Mouse (Mus musculus) ES-E14 (cell line): Measurements from ENCODE around the gene Dclk2. TPM values are rescaled to one million over a fixed set of nuclear protein-coding genes. Genes with fewer than 3 reads are reported as not detected.

Source experiments
- DNase-seq: peaks from one replicate; pipeline ENCODE4 v3.0.0-alpha.2; 2013; ENCODE audit warnings: low read depth, low spot score
- H3K27ac ChIP-seq: 2 replicates; pipeline ENCODE4 v1.5.1; 2012; ENCODE audit warnings: low read depth, mild to moderate bottlenecking, low read length, moderate library complexity, mixed read lengths; ENCODE audit not compliant: poor library complexity, insufficient read depth, severe bottlenecking
- H3K36me3 ChIP-seq: 2 replicates; pipeline ENCODE4 v1.6.1; 2012; ENCODE audit warnings: mild to moderate bottlenecking, low read length, moderate library complexity, mixed read lengths; ENCODE audit not compliant: control insufficient read depth, poor library complexity, insufficient read depth, severe bottlenecking
- H3K4me1 ChIP-seq, 2 experiments: fragments of 150-350 bp in 1 of 2; sonication (generic) in 1 of 2; 2 replicates each; pipeline ENCODE4 v1.6.1; 2012; ENCODE audit warnings: low read length in 2 of 2, mild to moderate bottlenecking in 1 of 2, mixed read lengths in 1 of 2; ENCODE audit not compliant: control insufficient read depth in 2 of 2, insufficient read depth in 2 of 2, poor library complexity in 1 of 2
- H3K4me3 ChIP-seq, 2 experiments: fragments of 150-350 bp in 1 of 2; sonication (generic) in 1 of 2; 2 replicates each; pipeline ENCODE4 v1.5.1; 2012; ENCODE audit warnings: low read length in 2 of 2, low read depth in 1 of 2, mild to moderate bottlenecking in 1 of 2, mixed read lengths in 1 of 2; ENCODE audit not compliant: insufficient read depth in 1 of 2, poor library complexity in 1 of 2, severe bottlenecking in 1 of 2
- H3K9ac ChIP-seq: 2 replicates; pipeline ENCODE4 v1.6.1; 2012; ENCODE audit warnings: low read depth, mild to moderate bottlenecking, low read length, mixed read lengths; ENCODE audit not compliant: poor library complexity, insufficient read depth, severe bottlenecking
- H3K9me3 ChIP-seq: fragments of 150-350 bp; sonication (generic); 2 replicates; pipeline ENCODE4 v1.6.1; 2012; ENCODE audit warnings: low read depth, mild to moderate bottlenecking, low read length; ENCODE audit not compliant: control insufficient read depth, insufficient read depth
- CHD2 ChIP-seq: IDR thresholded peaks from 2 replicates; pipeline ENCODE4 v1.6.1; 2014; ENCODE audit warnings: mild to moderate bottlenecking, low read depth, low read length, inconsistent platforms
- HCFC1 ChIP-seq: IDR thresholded peaks from 2 replicates; pipeline ENCODE4 v1.6.1; 2012; ENCODE audit warnings: low read length, inconsistent platforms, borderline replicate concordance; ENCODE audit not compliant: insufficient read depth
- MAFK ChIP-seq: IDR thresholded peaks from 2 replicates; pipeline ENCODE4 v1.6.1; 2014; ENCODE audit warnings: mild to moderate bottlenecking, low read depth, low read length, inconsistent platforms; ENCODE audit not compliant: insufficient read depth
- ZC3H11A ChIP-seq: IDR thresholded peaks from 2 replicates; pipeline ENCODE4 v1.6.1; 2012; ENCODE audit warnings: low read depth, mild to moderate bottlenecking, inconsistent platforms, low read length, borderline replicate concordance
- ZNF384 ChIP-seq: IDR thresholded peaks from 2 replicates; pipeline ENCODE4 v1.6.1; 2012; ENCODE audit warnings: low read depth, low read length, inconsistent platforms
- in situ Hi-C, 2 experiments: fragments of 600-800 bp; cut with MboI; formaldehyde crosslinking; loops; one replicate each; pipeline ENCODE4 v1.15.1; 2025; ENCODE audit warnings: low sequenced_read_pairs in 2 of 2, inconsistent platforms in 1 of 2; ENCODE audit not compliant: unreplicated experiment in 2 of 2
- total RNA-seq: library from RNA; depleted of rRNA; stranded (reverse); fragments of 300-350 nt; gene quantifications from 2 replicates; pipeline ENCODE4 v1.2.3, GENCODE M21; 2012

The Dclk2 gene
- total RNA-seq, 1 experiment = 13.6 TPM

DNA sequence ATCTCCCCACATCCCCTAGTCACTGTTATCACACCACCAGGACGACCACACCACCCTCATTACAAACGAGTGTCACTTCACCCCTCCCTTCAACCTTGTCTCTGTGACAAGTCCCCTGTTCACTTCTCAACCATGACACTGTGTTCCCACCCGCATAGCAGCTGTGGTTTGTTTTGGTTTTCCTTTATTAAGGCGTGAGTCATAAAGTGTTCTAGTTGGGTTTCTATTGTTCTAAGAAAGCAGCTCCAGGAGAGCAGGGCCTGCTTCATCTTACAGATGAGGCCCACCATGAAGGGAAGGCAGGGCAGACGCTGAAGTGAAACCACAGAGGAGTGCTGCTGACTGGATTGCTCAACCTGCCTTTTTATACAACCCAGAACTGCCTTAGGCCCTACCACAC is 83.3 kb downstream of the Dclk2 start:
- TF ChIP-seq ZNF384 (no peak), MAFK (no peak), CHD2 (no peak), ZC3H11A (no peak)
- in situ Hi-C loops = no loop called here
- Histone ChIP-seq H3K27ac (peak overlapping the region; percentile 37; the same call in 1 of the 2 replicates), H3K9ac (no peak overlapping the region), H3K36me3 (peaks cover 4% of the 10 kb centered on the region; the same call in 1 of the 2 replicates), H3K4me3 (no peak overlapping the region), H3K4me1 (peaks cover 4 to 10% of the 10 kb centered on the region in 2 experiments; a peak in 3 of 4 replicates), H3K9me3 (no peaks in the 10 kb centered on the region; the same call in 1 of the 2 replicates)
- DNase-seq = no peak

DNA sequence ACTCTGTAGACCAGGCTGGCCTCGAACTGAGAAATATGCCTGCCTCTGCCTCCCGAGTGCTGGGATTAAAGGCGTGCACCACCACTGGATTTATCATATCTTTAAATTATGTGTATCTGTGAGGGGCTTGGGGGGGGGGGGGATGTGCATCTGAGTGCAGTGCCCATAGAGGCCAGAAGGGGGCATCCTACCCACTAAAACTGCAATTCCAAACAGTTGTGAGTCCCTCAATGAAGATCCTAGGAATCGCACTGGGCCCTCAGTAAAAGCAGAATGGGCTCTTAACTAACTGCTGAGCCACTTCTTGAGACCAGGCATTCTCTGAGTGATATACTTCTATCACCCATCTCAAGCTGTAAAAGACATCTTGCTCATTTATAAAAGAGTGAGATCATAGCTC is 85.5 kb downstream of the Dclk2 start:
- Histone ChIP-seq H3K9me3 (no peaks in the 10 kb centered on the region; the same call in 1 of the 2 replicates), H3K9ac (no peak overlapping the region), H3K27ac (no peak overlapping the region), H3K4me1 (peaks cover 9 to 12% of the 10 kb centered on the region in 2 experiments; a peak in 3 of 4 replicates), H3K4me3 (no peak overlapping the region), H3K36me3 (peaks cover 2% of the 10 kb centered on the region; the same call in 1 of the 2 replicates)
- no peak for DNase-seq
- in situ Hi-C loops = no loop called here
- TF ChIP-seq HCFC1 = no peak
- TF ChIP-seq CHD2 = no peak
- no peak for TF ChIP-seq ZNF384
- no peak for TF ChIP-seq MAFK
- no peak for TF ChIP-seq ZC3H11A

DNA sequence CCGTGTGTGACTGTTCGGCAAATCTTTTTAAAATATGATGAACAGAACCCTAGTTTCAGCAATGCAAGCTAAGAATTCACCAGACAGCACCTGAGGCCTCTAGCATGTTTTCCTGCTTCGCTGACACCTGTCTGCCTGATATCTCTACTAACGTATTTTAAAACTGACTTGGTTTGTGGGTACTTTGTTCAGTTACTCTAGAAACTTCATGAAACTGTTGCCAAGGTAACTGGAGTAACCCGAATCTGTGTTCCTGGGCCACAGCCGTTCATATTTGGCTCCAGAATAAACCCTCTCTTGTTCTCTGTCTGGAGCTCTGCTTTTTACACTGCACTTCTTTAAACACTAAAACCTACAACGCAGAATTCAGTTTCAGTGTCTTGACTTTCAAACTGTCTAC is 86.3 kb downstream of the Dclk2 start:
- H3K27ac ChIP-seq = no peak overlapping the region
- TF ChIP-seq MAFK = no peak
- no peak for TF ChIP-seq CHD2
- no peak for TF ChIP-seq HCFC1
- TF ChIP-seq ZNF384 = no peak
- TF ChIP-seq ZC3H11A = no peak
- H3K4me1 ChIP-seq = peaks cover 9 to 12% of the 10 kb centered on the region in 2 experiments; a peak in 3 of 4 replicates
- H3K36me3 ChIP-seq = peaks cover 2% of the 10 kb centered on the region; the same call in 1 of the 2 replicates
- H3K4me3 ChIP-seq = no peak overlapping the region
- in situ Hi-C loops = no loop called here
- DNase-seq = no peak
- no peaks in the 10 kb centered on the region for H3K9me3 ChIP-seq
- no peak overlapping the region for H3K9ac ChIP-seq

DNA sequence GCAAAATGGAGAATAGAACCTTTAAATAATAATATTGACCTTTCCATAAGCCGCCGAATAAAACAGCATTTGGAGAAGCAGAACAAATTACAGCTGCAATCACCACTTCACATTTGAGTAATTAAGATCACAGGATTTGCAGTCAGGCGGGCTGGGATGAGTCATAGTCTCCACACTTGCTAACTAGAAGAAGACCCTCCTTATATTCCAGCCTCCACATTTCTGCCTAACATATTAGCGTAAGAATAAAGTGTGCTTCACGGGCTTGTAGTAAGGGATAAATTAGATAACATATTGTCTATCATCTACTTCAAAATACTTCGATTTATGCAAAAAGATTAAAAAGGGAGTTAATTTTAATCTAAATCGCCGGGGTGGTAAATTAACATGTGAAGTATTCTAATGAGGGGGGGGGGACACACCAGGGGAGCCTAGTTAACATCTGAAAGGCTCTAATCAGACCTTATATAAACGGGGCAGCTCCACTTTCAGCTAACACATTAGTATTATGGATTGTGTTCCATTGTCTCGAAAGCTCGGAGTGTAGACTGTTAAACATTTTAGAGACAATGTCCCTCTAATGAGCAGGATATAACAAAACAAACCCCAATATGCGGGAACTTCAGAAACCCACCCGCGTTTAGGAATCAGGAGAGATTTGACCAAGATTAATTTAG is 87.9 kb downstream of the Dclk2 start:
- Histone ChIP-seq H3K4me1 (peaks cover 9 to 12% of the 10 kb centered on the region in 2 experiments; a peak in 3 of 4 replicates), H3K27ac (no peak overlapping the region), H3K9ac (no peak overlapping the region), H3K36me3 (peaks cover 2% of the 10 kb centered on the region; the same call in 1 of the 2 replicates), H3K4me3 (no peak overlapping the region), H3K9me3 (no peaks in the 10 kb centered on the region)
- in situ Hi-C loops = no loop called here
- no peak for TF ChIP-seq MAFK
- TF ChIP-seq ZNF384 = no peak
- TF ChIP-seq ZC3H11A = no peak
- TF ChIP-seq CHD2 = no peak
- no peak for TF ChIP-seq HCFC1
- no peak for DNase-seq
